Mouse (Mus musculus) mesoderm, embryonic 11.5 days (tissue): ENCODE data around the gene Slc46a1.

Experiments
- DNase-seq: peaks from one replicate; pipeline ENCODE4 v3.0.0-alpha.2; 2012; ENCODE audit warnings: low read depth, low spot score

Slc46a1 gene

GRCm38 (mm10) chr11:78502909-78503650 lies 37.6 kb downstream of the Slc46a1 start, which contains the start of gene Sebox:
TSS of gene Sebox (plus strand) at chr11:78503447.
- DNase-seq = no peak

- no peak for DNase-seq
Measured at GRCm38 (mm10) chr11:78505430-78505829, 39.9 kb downstream of the Slc46a1 start.

- no peak for DNase-seq
Measured at GRCm38 (mm10) chr11:78509148-78509547, 43.7 kb downstream of the Slc46a1 start.

- peak; percentile 94 for DNase-seq
Measured at GRCm38 (mm10) chr11:78512025-78512957, 46.8 kb downstream of the Slc46a1 start, which contains the start of the genes Tmem199 and Poldip2. TSS of gene Tmem199 (minus strand) at chr11:78512172. TSS of gene Poldip2 (plus strand) at chr11:78512193.

GRCm38 (mm10) chr11:78513106-78513790 lies 47.8 kb downstream of the Slc46a1 start:
- no peak for DNase-seq

- no peak for DNase-seq
Measured at GRCm38 (mm10) chr11:78515549-78516325, 50.2 kb downstream of the Slc46a1 start.

GRCm38 (mm10) chr11:78518931-78519330 lies 53.4 kb downstream of the Slc46a1 start:
- no peak for DNase-seq
